Mouse (Mus musculus) olfactory bulb, adult 2 months (tissue): ENCODE results near the gene Spam1. TPM values are rescaled to one million over a fixed set of nuclear protein-coding genes. Genes with fewer than 3 reads are reported as not detected.

Source experiments
- H3K27ac ChIP-seq: fragments of 200-500 bp; 2 replicates; pipeline ENCODE4 v1.5.1; 2012; ENCODE audit warnings: low read depth, low read length; ENCODE audit not compliant: insufficient read depth
- H3K4me1 ChIP-seq: fragments of 200-500 bp; 2 replicates; pipeline ENCODE4 v1.6.1; 2012; ENCODE audit warnings: low read length; ENCODE audit not compliant: control insufficient read depth, insufficient read depth
- H3K4me3 ChIP-seq: fragments of 200-500 bp; 2 replicates; pipeline ENCODE4 v1.5.1; 2012; ENCODE audit warnings: mild to moderate bottlenecking, low read depth, low read length, moderate library complexity; ENCODE audit not compliant: insufficient read depth
- CTCF ChIP-seq: fragments of 200-500 bp; IDR thresholded peaks from 2 replicates; pipeline ENCODE4 v1.5.1; 2012; ENCODE audit warnings: low read depth, mild to moderate bottlenecking, low read length, moderate library complexity; ENCODE audit not compliant: insufficient read depth
- POLR2A ChIP-seq: fragments of 200-500 bp; IDR thresholded peaks from 2 replicates; pipeline ENCODE4 v1.6.1; 2012; ENCODE audit warnings: mild to moderate bottlenecking, low read depth, low read length, moderate library complexity; ENCODE audit not compliant: insufficient read depth
- WGBS: fragments of 180-500 bp; shearing (Covaris S2); methylation state at CpG from one replicate; pipeline ENCODE4 v1.1.7; 2018; 5-methylcytosine and 5-hydroxymethylcytosine counted together
- polyA plus RNA-seq: library from polyadenylated mRNA; stranded (reverse); fragments of >200 nt; gene quantifications from 2 replicates; pipeline ENCODE4 v1.2.4, GENCODE M21; 2012; ENCODE audit warnings: low replicate concordance; ENCODE audit not compliant: missing spikeins, insufficient read depth, insufficient read length

Gene Spam1
- polyA plus RNA-seq, result not detected in 2 replicates

GRCm38 (mm10) chr6:24790888-24791287 lies at the start of gene Spam1:
TSS of gene Spam1 (plus strand) at chr6:24791188.
- Histone ChIP-seq H3K4me3 (no peak within 1 kb of the TSS), H3K27ac (no peak within 1 kb of the TSS)
- TF ChIP-seq CTCF, result no peak
- TF ChIP-seq POLR2A, result no peak

GRCm38 (mm10) chr6:24748029-24748428 lies 43.0 kb upstream of the Spam1 start, which contains the start of gene Hyal4:
TSS of gene Hyal4 (plus strand) at chr6:24748329.
- no peaks in the 10 kb centered on the region for H3K4me1 ChIP-seq
- no peak within 1 kb of the TSS for H3K27ac ChIP-seq
- no peak within 1 kb of the TSS for H3K4me3 ChIP-seq
- TF ChIP-seq CTCF, result no peak
- WGBS, result 79% methylated on average over 4 of the region's 4 CpGs

More at GRCm38 (mm10) chr6:24790888-24791287, at the start of gene Spam1:
- H3K4me1 ChIP-seq, result no peaks in the 10 kb centered on the region

- Histone ChIP-seq H3K4me3 (no peak overlapping the region), H3K4me1 (no peaks in the 10 kb centered on the region), H3K27ac (no peak overlapping the region)
- TF ChIP-seq CTCF (no peak), POLR2A (no peak)
- WGBS, result 87% methylated on average over 3 of the region's 3 CpGs
Observed at GRCm38 (mm10) chr6:24759281-24759680, 31.7 kb upstream of the Spam1 start.

- no peak overlapping the region for H3K4me3 ChIP-seq
- H3K4me1 ChIP-seq, result no peaks in the 10 kb centered on the region
- TF ChIP-seq POLR2A, result no peak
- no peak for TF ChIP-seq CTCF
- WGBS, result 86% methylated on average over 2 of the region's 2 CpGs
- H3K27ac ChIP-seq, result no peak overlapping the region
Observed at GRCm38 (mm10) chr6:24766261-24766660, 24.7 kb upstream of the Spam1 start.

DNA sequence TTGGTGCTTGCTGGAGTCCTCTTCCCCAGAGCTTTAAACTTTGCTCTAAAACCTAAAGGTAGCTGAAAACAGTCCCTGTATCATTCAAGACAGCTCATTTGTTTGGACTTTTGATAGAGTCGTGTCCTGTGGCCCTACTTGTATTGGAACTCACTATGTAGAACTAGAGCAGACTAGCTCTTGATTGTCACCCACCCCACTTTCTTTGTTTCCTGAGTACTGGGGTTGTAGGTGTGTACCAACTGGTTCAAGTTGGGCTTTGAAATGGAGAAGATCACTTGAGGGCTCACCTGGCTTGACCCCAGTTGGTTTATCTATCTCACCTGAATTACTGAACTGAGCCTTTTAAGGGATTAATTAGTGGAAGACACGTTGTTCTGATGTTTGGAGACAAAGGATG lies 11.8 kb upstream of the Spam1 start:
- no peak for TF ChIP-seq CTCF
- TF ChIP-seq POLR2A, result no peak
- WGBS, result 66% methylated on average over 2 of the region's 2 CpGs
- Histone ChIP-seq H3K4me1 (no peaks in the 10 kb centered on the region), H3K27ac (no peak overlapping the region), H3K4me3 (no peak overlapping the region)

DNA sequence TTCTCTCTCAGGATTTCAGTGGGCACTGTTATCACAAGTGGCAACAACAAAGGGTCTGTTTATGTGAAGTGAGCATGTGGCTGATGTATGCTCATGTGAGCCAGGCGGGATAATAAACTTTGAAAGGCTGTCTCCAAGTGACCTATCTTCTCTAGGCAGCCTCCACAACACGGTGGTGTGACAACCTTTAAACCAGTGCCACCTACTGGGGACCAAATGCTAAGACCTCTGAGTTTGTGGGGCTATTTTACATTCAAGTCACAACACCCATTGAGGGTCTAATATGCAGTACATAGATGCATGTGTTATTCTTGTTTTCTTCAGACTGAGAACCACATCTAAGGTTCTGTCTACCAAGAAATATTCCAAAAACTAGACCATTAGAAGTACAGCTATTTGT lies 31.1 kb downstream of the Spam1 start:
- no peak overlapping the region for H3K4me3 ChIP-seq
- H3K4me1 ChIP-seq, result no peaks in the 10 kb centered on the region
- no peak for TF ChIP-seq CTCF
- no peak for TF ChIP-seq POLR2A
- H3K27ac ChIP-seq, result no peak overlapping the region
- 49% methylated on average over 2 of the region's 2 CpGs for WGBS

Other genes starting within 250 kb of the Spam1 start
- not detected in 2 replicates for gene Lmod2, start 193.4 kb upstream of the Spam1 start, polyA plus RNA-seq
- gene Wasl, start 126.2 kb upstream of the Spam1 start, polyA plus RNA-seq, result not detected in 2 replicates
- gene Hyal6, start 57.9 kb upstream of the Spam1 start, polyA plus RNA-seq, result not detected in 2 replicates
- gene Hyal4, start 42.9 kb upstream of the Spam1 start, polyA plus RNA-seq, result not detected in 2 replicates
- gene Hyal5, start 66.8 kb downstream of the Spam1 start, polyA plus RNA-seq, result not detected in 2 replicates
- gene Tmem229a, start 165.1 kb downstream of the Spam1 start, polyA plus RNA-seq, result not detected in 2 replicates